Mouse (Mus musculus): ENCODE results near the gene Baz2b. TPM values are rescaled to one million over a fixed set of nuclear protein-coding genes. Genes with fewer than 3 reads are reported as not detected.
A peak's percentile ranks its signal among the peaks of the same experiment; 100 is the strongest.

Gene Baz2b
- total RNA-seq, 2 experiments from 2014 or later, result 29.5 to 35.1 TPM

GRCm38 (mm10) chr2:59962579-59962978, 247.1 kb downstream of the Baz2b start:
- DNase-seq (ENCODE audit: low spot score), result no peak

- DNase-seq (ENCODE audit: low spot score), result no peak
These were observed 249.2 kb downstream of the Baz2b start for GRCm38 (mm10) chr2:59960495-59960772.

GRCm38 (mm10) chr2:59959668-59960494, 249.8 kb downstream of the Baz2b start:
- DNase-seq (ENCODE audit: low spot score), result peak; percentile 18

GRCm38 (mm10) chr2:59958543-59958942, 251.1 kb downstream of the Baz2b start:
- DNase-seq (ENCODE audit: low spot score), result no peak

GRCm38 (mm10) chr2:59955916-59956315, 253.7 kb downstream of the Baz2b start:
- DNase-seq (ENCODE audit: low spot score), result no peak

- DNase-seq (ENCODE audit: low spot score), result no peak
These were observed 254.8 kb downstream of the Baz2b start for GRCm38 (mm10) chr2:59954791-59955190.

GRCm38 (mm10) chr2:59952286-59953014, 257.2 kb downstream of the Baz2b start:
- no peak for DNase-seq (ENCODE audit: low spot score)

GRCm38 (mm10) chr2:59951706-59952105, 257.9 kb downstream of the Baz2b start:
- no peak for DNase-seq (ENCODE audit: low spot score)

GRCm38 (mm10) chr2:59951127-59951526, 258.5 kb downstream of the Baz2b start:
- DNase-seq (ENCODE audit: low spot score), result no peak

- no peak for DNase-seq (ENCODE audit: low spot score)
These were observed 273.3 kb downstream of the Baz2b start for GRCm38 (mm10) chr2:59936296-59936695.

GRCm38 (mm10) chr2:59933129-59933528, 276.5 kb downstream of the Baz2b start:
- DNase-seq (ENCODE audit: low spot score), result no peak

- DNase-seq (ENCODE audit: low spot score), result no peak
These were observed 277.4 kb downstream of the Baz2b start for GRCm38 (mm10) chr2:59932244-59932643.

- DNase-seq (ENCODE audit: low spot score), result no peak
These were observed 296.0 kb downstream of the Baz2b start for GRCm38 (mm10) chr2:59913610-59914009.

GRCm38 (mm10) chr2:59908048-59908447, 301.6 kb downstream of the Baz2b start:
- DNase-seq (ENCODE audit: low spot score), result no peak

- no peak for DNase-seq (ENCODE audit: low spot score)
These were observed 305.6 kb downstream of the Baz2b start for GRCm38 (mm10) chr2:59904007-59904406.

- no peak for DNase-seq (ENCODE audit: low spot score)
These were observed 311.0 kb downstream of the Baz2b start for GRCm38 (mm10) chr2:59898666-59899065.

GRCm38 (mm10) chr2:59898105-59898504, 311.5 kb downstream of the Baz2b start:
- DNase-seq (ENCODE audit: low spot score), result no peak

GRCm38 (mm10) chr2:59896837-59897236, 312.8 kb downstream of the Baz2b start:
- DNase-seq (ENCODE audit: low spot score), result no peak

- DNase-seq (ENCODE audit: low spot score), result no peak
These were observed 313.2 kb downstream of the Baz2b start for GRCm38 (mm10) chr2:59896400-59896799.

GRCm38 (mm10) chr2:59889699-59890098, 319.9 kb downstream of the Baz2b start:
- DNase-seq (ENCODE audit: low spot score), result no peak

- DNase-seq (ENCODE audit: low spot score), result no peak
These were observed 326.8 kb downstream of the Baz2b start for GRCm38 (mm10) chr2:59882742-59883281.

GRCm38 (mm10) chr2:59881831-59882741, 327.6 kb downstream of the Baz2b start, which contains the start of gene Wdsub1:
Gene Wdsub1, minus strand, starts transcription at chr2:59882591.
- DNase-seq (ENCODE audit: low spot score), result peak; percentile 92

Data from gastrocnemius, adult 18-20 months (tissue).